In the genomic region with DNA sequence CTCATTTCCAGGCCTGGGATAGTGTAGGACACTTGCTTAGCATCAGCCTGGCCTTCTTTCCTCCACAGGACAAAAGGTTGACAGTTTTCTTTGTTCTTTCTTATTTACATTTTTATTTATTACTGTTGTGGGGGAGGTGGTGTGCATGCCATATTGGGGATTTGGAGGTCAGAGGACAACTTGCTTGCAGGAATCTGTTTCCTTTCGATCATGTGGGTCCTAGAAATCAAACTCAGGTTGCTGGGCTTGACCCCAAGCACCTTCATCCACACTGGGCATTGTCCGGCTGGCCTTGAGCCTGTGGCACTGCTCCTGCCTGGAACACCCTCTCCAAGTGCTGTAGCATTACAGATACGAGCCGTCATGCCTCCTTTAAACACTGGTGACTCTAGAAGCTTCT, we compare ENCODE assay signal across 15 mouse cellular contexts. TPM values are rescaled to one million over a fixed set of nuclear protein-coding genes. Genes with fewer than 3 reads are reported as not detected.
DNase-seq lines count a peak whose midpoint lies in the region; ATAC-seq lines count a peak whose summit lies in the region.
"Had no signal": no experiment of that assay in that cellular context is flagged by ENCODE, and none has a peak within 500 bp of the region (broad histone marks: within the 10 kb centered on the region; RNA-seq: fewer than 3 reads in every experiment).

No protein-coding gene starts in this region.

- H3K27me3 ChIP-seq in forebrain, embryonic 12.5 days = no peaks in the 10 kb centered on the region
- H3K27me3 ChIP-seq in forebrain, embryonic 14.5 days (replicated peaks; ENCODE audit: control insufficient read depth, insufficient read depth, low read length) = no peaks in the 10 kb centered on the region
- H3K27me3 ChIP-seq in kidney, embryonic 14.5 days (ENCODE audit: control insufficient read depth, insufficient read depth, low read length) = no peaks in the 10 kb centered on the region
- no peaks in the 10 kb centered on the region for H3K27me3 ChIP-seq in intestine, embryonic 16.5 days (replicated peaks; ENCODE audit: control insufficient read depth, insufficient read depth, low read length)
- H3K27me3 ChIP-seq: embryonic facial prominence, embryonic 15.5 days had no signal

- ATAC-seq in forebrain, embryonic 12.5 days (ENCODE audit: low FRiP score) = no peak
- ATAC-seq in forebrain, embryonic 14.5 days = no peak
- ATAC-seq in kidney, embryonic 14.5 days (ENCODE audit: low FRiP score, low TSS enrichment) = peak; percentile 7; the same call in 1 of the 2 replicates
- no peak for ATAC-seq in intestine, embryonic 16.5 days

- peaks cover 41% of the 10 kb centered on the region for H3K4me1 ChIP-seq in forebrain, embryonic 12.5 days
- peaks cover 23% of the 10 kb centered on the region for H3K4me1 ChIP-seq in forebrain, embryonic 14.5 days (ENCODE audit: control insufficient read depth, insufficient read depth, low read length)
- peaks cover 29% of the 10 kb centered on the region for H3K4me1 ChIP-seq in kidney, embryonic 14.5 days (ENCODE audit: control insufficient read depth, insufficient read depth, low read length)
- peaks cover 26% of the 10 kb centered on the region for H3K4me1 ChIP-seq in intestine, embryonic 16.5 days (ENCODE audit: control insufficient read depth, insufficient read depth, low read length)

- no peak overlapping the region for H3K27ac ChIP-seq in forebrain, embryonic 12.5 days
- no peak overlapping the region for H3K27ac ChIP-seq in forebrain, embryonic 14.5 days (ENCODE audit: low read depth, low read length)
- peak overlapping the region; percentile 43 for H3K27ac ChIP-seq in kidney, embryonic 14.5 days (ENCODE audit: low read depth, low read length)
- peak overlapping the region; percentile 55 for H3K27ac ChIP-seq in intestine, embryonic 16.5 days (ENCODE audit: low read length)

- no peak overlapping the region for H3K4me3 ChIP-seq in forebrain, embryonic 12.5 days (replicated peaks)
- H3K4me3 ChIP-seq in forebrain, embryonic 14.5 days (ENCODE audit: low read depth, low read length) = no peak overlapping the region
- no peak overlapping the region for H3K4me3 ChIP-seq in kidney, embryonic 14.5 days (ENCODE audit: low read length)
- H3K4me3 ChIP-seq in intestine, embryonic 16.5 days (ENCODE audit: low read length) = no peak overlapping the region
- H3K4me3 ChIP-seq: embryonic facial prominence, embryonic 15.5 days had no signal

- H3K9ac ChIP-seq in forebrain, embryonic 12.5 days = no peak overlapping the region
- H3K9ac ChIP-seq in forebrain, embryonic 14.5 days (ENCODE audit: low read length) = no peak overlapping the region
- no peak overlapping the region for H3K9ac ChIP-seq in kidney, embryonic 14.5 days (ENCODE audit: low read depth, low read length)
- no peak overlapping the region for H3K9ac ChIP-seq in intestine, embryonic 16.5 days (ENCODE audit: low read depth, low read length)
- H3K9ac ChIP-seq: embryonic facial prominence, embryonic 15.5 days; lung, embryonic 14.5 days had no signal

- H3K9me3 ChIP-seq in forebrain, embryonic 12.5 days = no peaks in the 10 kb centered on the region
- H3K9me3 ChIP-seq in forebrain, embryonic 14.5 days (replicated peaks; ENCODE audit: control insufficient read depth, low read length) = no peaks in the 10 kb centered on the region
- no peaks in the 10 kb centered on the region for H3K9me3 ChIP-seq in kidney, embryonic 14.5 days (ENCODE audit: control insufficient read depth, low read length)
- no peaks in the 10 kb centered on the region for H3K9me3 ChIP-seq in intestine, embryonic 16.5 days (ENCODE audit: control insufficient read depth, low read length)
- H3K9me3 ChIP-seq: embryonic facial prominence, embryonic 15.5 days had no signal

- 21% methylated on average over 4 of the region's 4 CpGs for WGBS in forebrain, embryonic 12.5 days
- WGBS in forebrain, embryonic 14.5 days = 36% methylated on average over 4 of the region's 4 CpGs
- 24% methylated on average over 4 of the region's 4 CpGs for WGBS in kidney, embryonic 14.5 days
- WGBS in intestine, embryonic 16.5 days = 48% methylated on average over 4 of the region's 4 CpGs

- DNase-seq in forebrain, embryonic 14.5 days (ENCODE audit: low spot score) = no peak
- DNase-seq in kidney, adult 9 months = no peak
- DNase-seq in ES-CJ7 (ENCODE audit: low read depth, low spot score) = peak; percentile 80
- no peak for DNase-seq in left cerebral cortex, adult 9 months (ENCODE audit: low spot score in 2 of 2)
- no peak for DNase-seq in thymus, adult 18-20 months
- DNase-seq: cerebellum, adult 2 months; gastrocnemius, postnatal 14 days; layer of hippocampus, postnatal 36 days; lung, embryonic 14.5 days; thymus, postnatal 36 days had no signal

- H3K4me2 ChIP-seq in forebrain, embryonic 12.5 days = 0 out of 2 replicates have a peak overlapping the region, but pooled peaks have one; percentile 4
- no peak overlapping the region for H3K4me2 ChIP-seq in forebrain, embryonic 14.5 days (ENCODE audit: low read length)
- no peak overlapping the region for H3K4me2 ChIP-seq in kidney, embryonic 14.5 days (replicated peaks; ENCODE audit: low read depth, low read length)
- no peak overlapping the region for H3K4me2 ChIP-seq in intestine, embryonic 16.5 days (ENCODE audit: low read depth, low read length)
- H3K4me2 ChIP-seq: embryonic facial prominence, embryonic 15.5 days; lung, embryonic 14.5 days had no signal

- no peaks in the 10 kb centered on the region for H3K36me3 ChIP-seq in forebrain, embryonic 12.5 days (replicated peaks)
- no peaks in the 10 kb centered on the region for H3K36me3 ChIP-seq in forebrain, embryonic 14.5 days (ENCODE audit: control insufficient read depth, insufficient read depth, low read length)
- H3K36me3 ChIP-seq in kidney, embryonic 14.5 days (ENCODE audit: control insufficient read depth, insufficient read depth, low read length) = no peaks in the 10 kb centered on the region
- no peaks in the 10 kb centered on the region for H3K36me3 ChIP-seq in intestine, embryonic 16.5 days (ENCODE audit: control insufficient read depth, insufficient read depth, low read length)
- H3K36me3 ChIP-seq: embryonic facial prominence, embryonic 15.5 days had no signal

RNA-seq across cellular contexts. Expression of a gene that starts 24.0 kb away (rescaled TPM):
- polyA plus RNA-seq in forebrain, embryonic 12.5 days (2016; fragmentation: Nextera tagmentation; extraction: Ambion mirVana) = 13.4 and 14.2 TPM in 2 replicates
- polyA plus RNA-seq in forebrain, embryonic 14.5 days (2014; fragmentation: Nextera tagmentation; extraction: Ambion mirVana) = 8.6 and 11.5 TPM in 2 replicates
- polyA plus RNA-seq in kidney, embryonic 14.5 days (2014; fragmentation: Nextera tagmentation; extraction: Ambion mirVana) = 8.9 and 11.7 TPM in 2 replicates
- 8.2 and 8.4 TPM in 2 replicates for polyA plus RNA-seq in intestine, embryonic 16.5 days (2015; fragmentation: Nextera tagmentation; extraction: Ambion mirVana)

RNA-seq across cellular contexts. Expression of a gene that starts 50.6 kb away (rescaled TPM):
- polyA plus RNA-seq in forebrain, embryonic 12.5 days (2016; fragmentation: Nextera tagmentation; extraction: Ambion mirVana) = 3.7 and 4.4 TPM in 2 replicates
- 1.9 and 2.3 TPM in 2 replicates for polyA plus RNA-seq in forebrain, embryonic 14.5 days (2014; fragmentation: Nextera tagmentation; extraction: Ambion mirVana)
- polyA plus RNA-seq in kidney, embryonic 14.5 days (2014; fragmentation: Nextera tagmentation; extraction: Ambion mirVana) = 3.7 and 4.4 TPM in 2 replicates
- polyA plus RNA-seq in intestine, embryonic 16.5 days (2015; fragmentation: Nextera tagmentation; extraction: Ambion mirVana) = 17.4 and 17.9 TPM in 2 replicates

RNA-seq across cellular contexts. Expression of a gene that starts 53.8 kb away (rescaled TPM):
- not detected in 2 replicates for polyA plus RNA-seq in forebrain, embryonic 12.5 days (2016; fragmentation: Nextera tagmentation; extraction: Ambion mirVana)
- 0.14 and 0.18 TPM in 2 replicates for polyA plus RNA-seq in forebrain, embryonic 14.5 days (2014; fragmentation: Nextera tagmentation; extraction: Ambion mirVana)
- polyA plus RNA-seq in kidney, embryonic 14.5 days (2014; fragmentation: Nextera tagmentation; extraction: Ambion mirVana) = not detected in 2 replicates
- polyA plus RNA-seq in intestine, embryonic 16.5 days (2015; fragmentation: Nextera tagmentation; extraction: Ambion mirVana) = not detected in 2 replicates
- polyA plus RNA-seq: embryonic facial prominence, embryonic 15.5 days; intestine, embryonic 14.5 days; lung, embryonic 14.5 days had no signal

Comparison
In these comparisons a context has a peak if more than half of its experiments do, and no peak if none do; other contexts are left out.
1. H3K27ac ChIP-seq: peak in kidney, embryonic 14.5 days (single experiment) and intestine, embryonic 16.5 days (single experiment); none in forebrain, embryonic 12.5 days (single experiment) and forebrain, embryonic 14.5 days (single experiment).